8 mouse cellular contexts compared by ENCODE assay signal in genomic region chr16:94525955-94526343, GRCm38 (mm10). TPM values are rescaled to one million over a fixed set of nuclear protein-coding genes. Genes with fewer than 3 reads are reported as not detected.
A peak's percentile ranks its signal among the peaks of the same experiment; 100 is the strongest.
DNase-seq lines count a peak whose midpoint lies in the region; ATAC-seq lines count a peak whose summit lies in the region.

No protein-coding gene starts in this region.

- H3K9me3 ChIP-seq in kidney, embryonic 16.5 days (ENCODE audit: low read length) = no peaks in the 10 kb centered on the region
- no peaks in the 10 kb centered on the region for H3K9me3 ChIP-seq in hindbrain, embryonic 16.5 days (ENCODE audit: control insufficient read depth, low read length)
- H3K9me3 ChIP-seq in midbrain, embryonic 16.5 days (replicated peaks; ENCODE audit: control insufficient read depth, low read length, poor library complexity, severe bottlenecking) = no peaks in the 10 kb centered on the region

- DNase-seq in kidney, postnatal 14 days = no peak
- DNase-seq in thymus, postnatal 10 days (ENCODE audit: low spot score in 2 of 2) = no peak
- DNase-seq in adrenal gland, postnatal 10 days = no peak
- no peak for DNase-seq in urinary bladder, postnatal 4 days (ENCODE audit: low spot score in 2 of 2)

- H3K4me1 ChIP-seq in kidney, embryonic 16.5 days (ENCODE audit: insufficient read depth, low read length) = peaks cover 20% of the 10 kb centered on the region
- H3K4me1 ChIP-seq in brown adipose tissue, adult 24 weeks (ENCODE audit: control insufficient read depth, insufficient read depth, insufficient read length, low read length) = peaks cover 7% of the 10 kb centered on the region
- H3K4me1 ChIP-seq in hindbrain, embryonic 16.5 days (ENCODE audit: control insufficient read depth, insufficient read depth, low read depth, low read length) = peaks cover 16% of the 10 kb centered on the region
- H3K4me1 ChIP-seq in midbrain, embryonic 16.5 days (ENCODE audit: control insufficient read depth, insufficient read depth, low read length) = peaks cover 23% of the 10 kb centered on the region

- peak overlapping the region; percentile 92 for H3K4me3 ChIP-seq in kidney, embryonic 16.5 days (ENCODE audit: low read length)
- H3K4me3 ChIP-seq in brown adipose tissue, adult 24 weeks (ENCODE audit: insufficient read depth, low read depth, low read length) = peak overlapping the region; percentile 78
- peak overlapping the region; percentile 79 for H3K4me3 ChIP-seq in hindbrain, embryonic 16.5 days (ENCODE audit: low read length)
- peak overlapping the region; percentile 68 for H3K4me3 ChIP-seq in midbrain, embryonic 16.5 days (ENCODE audit: low read depth, low read length)

- H3K27ac ChIP-seq in kidney, embryonic 16.5 days (ENCODE audit: low read length) = peak overlapping the region; percentile 97
- H3K27ac ChIP-seq in brown adipose tissue, adult 24 weeks (replicated peaks; ENCODE audit: low read depth, low read length) = peak overlapping the region; percentile 76
- peak overlapping the region; percentile 98 for H3K27ac ChIP-seq in hindbrain, embryonic 16.5 days (ENCODE audit: low read depth, low read length)
- H3K27ac ChIP-seq in midbrain, embryonic 16.5 days (ENCODE audit: low read length) = peak overlapping the region; percentile 86

- peak overlapping the region; percentile 68 for H3K4me2 ChIP-seq in kidney, embryonic 16.5 days (replicated peaks; ENCODE audit: low read depth, low read length)
- peak overlapping the region; percentile 72 for H3K4me2 ChIP-seq in hindbrain, embryonic 16.5 days (ENCODE audit: low read length)
- H3K4me2 ChIP-seq in midbrain, embryonic 16.5 days (ENCODE audit: low read length) = peak overlapping the region; percentile 73

- H3K9ac ChIP-seq in kidney, embryonic 16.5 days (replicated peaks; ENCODE audit: low read length) = peak overlapping the region; percentile 84
- peak overlapping the region; percentile 86 for H3K9ac ChIP-seq in hindbrain, embryonic 16.5 days (ENCODE audit: low read depth, low read length)
- H3K9ac ChIP-seq in midbrain, embryonic 16.5 days (ENCODE audit: low read depth, low read length) = peak overlapping the region; percentile 67

- peak; percentile 81 for ATAC-seq in kidney, embryonic 16.5 days (ENCODE audit: low FRiP score, low TSS enrichment)
- peak; percentile 79 for ATAC-seq in hindbrain, embryonic 16.5 days
- peak; percentile 84 for ATAC-seq in midbrain, embryonic 16.5 days

- no peaks in the 10 kb centered on the region for H3K36me3 ChIP-seq in kidney, embryonic 16.5 days (ENCODE audit: insufficient read depth, low read length)
- H3K36me3 ChIP-seq in hindbrain, embryonic 16.5 days (ENCODE audit: control insufficient read depth, insufficient read depth, low read length) = no peaks in the 10 kb centered on the region
- no peaks in the 10 kb centered on the region for H3K36me3 ChIP-seq in midbrain, embryonic 16.5 days (ENCODE audit: control insufficient read depth, insufficient read depth, low read length)

- 0% methylated on average over 24 of the region's 24 CpGs for WGBS in kidney, embryonic 16.5 days
- 0% methylated on average over 24 of the region's 24 CpGs for WGBS in hindbrain, embryonic 16.5 days
- WGBS in midbrain, embryonic 16.5 days = 0% methylated on average over 23 of the region's 24 CpGs

- no peaks in the 10 kb centered on the region for H3K27me3 ChIP-seq in kidney, embryonic 16.5 days (ENCODE audit: insufficient read depth, low read length)
- H3K27me3 ChIP-seq in hindbrain, embryonic 16.5 days (replicated peaks; ENCODE audit: control insufficient read depth, insufficient read depth, low read length) = no peaks in the 10 kb centered on the region
- no peaks in the 10 kb centered on the region for H3K27me3 ChIP-seq in midbrain, embryonic 16.5 days (ENCODE audit: control insufficient read depth, insufficient read depth, low read depth, low read length)

RNA-seq across cellular contexts. Expression of gene Vps26c, which starts 0.7 kb away (rescaled TPM):
- 59.3 and 63.2 TPM in 2 replicates for polyA plus RNA-seq in kidney, embryonic 16.5 days (2015; fragmentation: Nextera tagmentation; extraction: Ambion mirVana)
- 12.1 and 19.1 TPM in 2 replicates for polyA plus RNA-seq in brown adipose tissue, adult 24 weeks (2012; ENCODE audit: insufficient read depth, insufficient read length, missing spikeins)
- polyA plus RNA-seq in hindbrain, embryonic 16.5 days (2015; fragmentation: Nextera tagmentation; extraction: Ambion mirVana) = 91.3 and 98.0 TPM in 2 replicates
- 80.6 and 83.5 TPM in 2 replicates for polyA plus RNA-seq in midbrain, embryonic 16.5 days (2015; fragmentation: Nextera tagmentation; extraction: Ambion mirVana)
- total RNA-seq in adrenal gland, postnatal 10 days (2021) = 10 to 100 TPM; 40.8 to 52.8 TPM

RNA-seq across cellular contexts. Expression of gene Dyrk1a, which starts 43.9 kb away (rescaled TPM):
- polyA plus RNA-seq in kidney, embryonic 16.5 days (2015; fragmentation: Nextera tagmentation; extraction: Ambion mirVana) = 8.3 and 10.3 TPM in 2 replicates
- polyA plus RNA-seq in brown adipose tissue, adult 24 weeks (2012; ENCODE audit: insufficient read depth, insufficient read length, missing spikeins) = 16.0 and 18.9 TPM in 2 replicates
- 9.4 and 9.8 TPM in 2 replicates for polyA plus RNA-seq in hindbrain, embryonic 16.5 days (2015; fragmentation: Nextera tagmentation; extraction: Ambion mirVana)
- polyA plus RNA-seq in midbrain, embryonic 16.5 days (2015; fragmentation: Nextera tagmentation; extraction: Ambion mirVana) = 12.0 and 12.4 TPM in 2 replicates
- total RNA-seq in adrenal gland, postnatal 10 days (2021) = 10 to 100 TPM; 59.7 to 62.7 TPM
